Mouse (Mus musculus) kidney, postnatal 0 days (tissue): Measurements from ENCODE around the gene Enthd1. TPM values are rescaled to one million over a fixed set of nuclear protein-coding genes. Genes with fewer than 3 reads are reported as not detected.

Experiments used
- ATAC-seq: fragments of 200-750 bp; cut with Nextera tagmentation; replicated peaks from 2 replicates; pipeline ENCODE4 v1.8.0; 2017; ENCODE audit warnings: low read depth, moderate number of reproducible peaks, moderate TSS enrichment, moderate library complexity; ENCODE audit not compliant: low FRiP score
- DNase-seq: peaks from one replicate; pipeline ENCODE4 v3.0.0-alpha.2; 2016; ENCODE audit warnings: low spot score
- H3K27ac ChIP-seq: fragments of 300-500 bp; sonication (generic); 2 replicates; pipeline ENCODE4 v1.5.1; 2014; ENCODE audit warnings: mild to moderate bottlenecking
- H3K27me3 ChIP-seq: fragments of 300-500 bp; sonication (generic); 2 replicates; pipeline ENCODE4 v1.6.1; 2014; ENCODE audit warnings: low read length, mixed read lengths; ENCODE audit not compliant: insufficient read depth
- H3K36me3 ChIP-seq: fragments of 300-500 bp; sonication (generic); 2 replicates; pipeline ENCODE4 v1.6.1; 2014; ENCODE audit warnings: low read length, mixed read lengths; ENCODE audit not compliant: insufficient read depth
- H3K4me1 ChIP-seq: fragments of 300-500 bp; sonication (generic); replicated peaks from 2 replicates; pipeline ENCODE4 v1.6.1; 2014; ENCODE audit warnings: antibody characterized with exemption, low read length, mixed read lengths; ENCODE audit not compliant: insufficient read depth
- H3K4me2 ChIP-seq: fragments of 300-500 bp; sonication (generic); 2 replicates; pipeline ENCODE4 v1.6.1; 2014; ENCODE audit warnings: mild to moderate bottlenecking, low read length, moderate library complexity, mixed read lengths
- H3K4me3 ChIP-seq: fragments of 300-500 bp; sonication (generic); replicated peaks from 2 replicates; pipeline ENCODE4 v1.5.1; 2014; ENCODE audit warnings: low read depth, low read length
- H3K9ac ChIP-seq: fragments of 300-500 bp; sonication (generic); 2 replicates; pipeline ENCODE4 v1.6.1; 2014; ENCODE audit warnings: low read depth, low read length
- H3K9me3 ChIP-seq: fragments of 300-500 bp; sonication (generic); replicated peaks from 2 replicates; pipeline ENCODE4 v1.6.1; 2016; ENCODE audit warnings: low read length, inconsistent platforms, mixed read lengths
- CTCF ChIP-seq: IDR thresholded peaks from 2 replicates; pipeline ENCODE4 v1.5.1; 2016; ENCODE audit warnings: antibody characterized with exemption, low read depth, mild to moderate bottlenecking, moderate library complexity
- WGBS: fragments of 180-500 bp; shearing (Covaris S2); extraction: QIAGEN DNeasy Blood & Tissue Kit; methylation state at CpG from one replicate; pipeline ENCODE4 v1.1.7; 2014; 5-methylcytosine and 5-hydroxymethylcytosine counted together
- polyA plus RNA-seq: library from polyadenylated mRNA; unstranded; fragments of >200 nt; fragmentation: Nextera tagmentation; extraction: Ambion mirVana; gene quantifications from 2 replicates; pipeline ENCODE4 v1.2.1, GENCODE M21; 2015

Enthd1 gene
- polyA plus RNA-seq, 1 experiment from 2014 or later, result not detected

- WGBS, result 73% methylated on average over 7 of the region's 7 CpGs
- no peak for TF ChIP-seq CTCF
- ATAC-seq, result no peak
- Histone ChIP-seq H3K9ac (no peak overlapping the region), H3K4me2 (no peak overlapping the region), H3K4me3 (no peak overlapping the region), H3K27me3 (no peaks in the 10 kb centered on the region), H3K9me3 (no peaks in the 10 kb centered on the region), H3K4me1 (0 out of 2 replicates have a peak, but pooled peaks cover 5% of the 10 kb centered on the region), H3K36me3 (no peaks in the 10 kb centered on the region), H3K27ac (no peak overlapping the region)
- no peak for DNase-seq
These were observed 36.5 kb upstream of the Enthd1 start for GRCm38 (mm10) chr15:80601456-80601855.

DNA sequence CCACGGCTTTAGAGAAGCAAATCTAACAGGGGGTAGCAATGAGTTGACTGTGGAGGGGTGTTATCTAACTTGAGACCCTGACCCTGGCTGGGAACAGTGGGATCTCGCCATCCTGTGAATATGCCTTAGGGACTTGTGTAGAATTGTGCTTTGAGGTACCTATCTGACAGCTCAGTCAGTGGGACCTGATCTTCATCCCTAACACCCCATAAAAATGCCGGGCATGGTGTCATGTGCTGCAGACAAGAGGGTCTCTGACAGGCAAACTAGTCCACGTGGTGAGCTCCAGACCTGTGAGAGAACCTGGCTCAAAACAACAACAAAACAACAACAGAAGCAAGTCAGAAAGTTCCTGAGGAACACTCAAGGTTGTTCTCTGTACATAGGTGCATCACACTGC is 34.9 kb upstream of the Enthd1 start:
- no peak for TF ChIP-seq CTCF
- ATAC-seq, result no peak
- no peak for DNase-seq

GRCm38 (mm10) chr15:80599213-80599750 is 34.3 kb upstream of the Enthd1 start:
- no peak for TF ChIP-seq CTCF
- peak; percentile 52 for DNase-seq
- peak overlapping the region; percentile 43 for H3K4me2 ChIP-seq
- no peaks in the 10 kb centered on the region for H3K36me3 ChIP-seq
- no peak overlapping the region for H3K4me3 ChIP-seq
- no peak for ATAC-seq
- 36% methylated on average over 16 of the region's 16 CpGs for WGBS
- no peak overlapping the region for H3K27ac ChIP-seq
- no peaks in the 10 kb centered on the region for H3K9me3 ChIP-seq
- 0 out of 2 replicates have a peak, but pooled peaks cover 5% of the 10 kb centered on the region for H3K4me1 ChIP-seq
- no peaks in the 10 kb centered on the region for H3K27me3 ChIP-seq
- H3K9ac ChIP-seq, result no peak overlapping the region

More for the DNA sequence above, 34.9 kb upstream of the Enthd1 start:
- no peak overlapping the region for H3K27ac ChIP-seq
- H3K36me3 ChIP-seq, result no peaks in the 10 kb centered on the region
- WGBS, result 69% methylated on average over 4 of the region's 4 CpGs
- no peak overlapping the region for H3K4me3 ChIP-seq
- H3K27me3 ChIP-seq, result no peaks in the 10 kb centered on the region
- no peak overlapping the region for H3K4me2 ChIP-seq
- H3K9ac ChIP-seq, result no peak overlapping the region
- H3K9me3 ChIP-seq, result no peaks in the 10 kb centered on the region
- H3K4me1 ChIP-seq, result 0 out of 2 replicates have a peak, but pooled peaks cover 5% of the 10 kb centered on the region

DNA sequence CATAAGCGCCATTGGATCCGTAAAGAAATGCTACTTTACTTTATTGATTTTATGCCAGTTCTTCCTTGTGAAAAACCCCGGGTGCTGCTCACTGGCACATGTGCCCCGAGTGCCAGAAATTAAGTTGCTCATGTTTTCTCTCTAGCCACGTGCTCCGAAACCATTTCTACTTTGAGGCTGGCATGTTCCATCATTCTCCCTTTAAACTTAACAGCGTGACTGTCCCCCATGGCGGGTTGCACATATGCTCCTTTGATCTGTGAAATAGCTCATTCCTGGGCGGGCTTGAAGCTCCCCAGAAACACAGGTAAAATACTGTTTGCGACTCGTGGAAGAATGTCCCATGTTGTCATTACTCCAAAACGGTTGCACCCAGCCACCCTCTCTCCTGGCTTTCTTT is 33.8 kb upstream of the Enthd1 start:
- DNase-seq (no peak), ATAC-seq (no peak)
- WGBS, result 53% methylated on average over 12 of the region's 12 CpGs
- H3K27ac ChIP-seq, result no peak overlapping the region
- H3K4me1 ChIP-seq, result 0 out of 2 replicates have a peak, but pooled peaks cover 5% of the 10 kb centered on the region
- no peak overlapping the region for H3K9ac ChIP-seq
- no peak overlapping the region for H3K4me3 ChIP-seq
- H3K27me3 ChIP-seq, result no peaks in the 10 kb centered on the region
- TF ChIP-seq CTCF, result no peak
- peak overlapping the region; percentile 43 for H3K4me2 ChIP-seq
- no peaks in the 10 kb centered on the region for H3K36me3 ChIP-seq
- no peaks in the 10 kb centered on the region for H3K9me3 ChIP-seq

DNA sequence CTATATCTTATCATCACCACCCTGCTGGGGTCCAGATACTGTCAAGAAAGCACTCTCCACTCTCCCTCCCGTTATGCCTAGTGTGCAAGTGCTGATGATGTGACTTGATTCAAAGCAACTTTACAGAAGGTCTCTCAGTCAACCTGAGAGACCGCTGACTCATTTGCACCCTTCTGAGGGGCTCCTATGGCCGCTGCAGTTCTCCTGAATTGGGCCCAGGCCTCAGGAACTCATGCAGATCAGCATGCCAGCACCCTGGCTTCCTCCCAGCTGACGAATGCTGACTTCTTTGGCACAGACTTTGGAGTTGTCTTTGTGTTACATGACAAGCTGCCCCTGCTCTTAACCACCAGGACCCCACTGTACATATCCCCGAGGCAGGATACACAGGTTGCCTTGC is 28.9 kb upstream of the Enthd1 start:
- WGBS, result 54% methylated on average over 5 of the region's 5 CpGs

GRCm38 (mm10) chr15:80592737-80593136 is 27.8 kb upstream of the Enthd1 start:
- Histone ChIP-seq H3K27me3 (no peaks in the 10 kb centered on the region), H3K4me2 (no peak overlapping the region), H3K9me3 (no peaks in the 10 kb centered on the region), H3K4me1 (no peaks in the 10 kb centered on the region), H3K27ac (no peak overlapping the region), H3K9ac (no peak overlapping the region), H3K36me3 (no peaks in the 10 kb centered on the region), H3K4me3 (no peak overlapping the region)
- no peak for TF ChIP-seq CTCF
- ATAC-seq (no peak), DNase-seq (no peak)
- 79% methylated on average over 6 of the region's 6 CpGs for WGBS

More for the DNA sequence above, 28.9 kb upstream of the Enthd1 start:
- Histone ChIP-seq H3K27ac (no peak overlapping the region), H3K4me1 (0 out of 2 replicates have a peak, but pooled peaks cover 3% of the 10 kb centered on the region), H3K4me2 (no peak overlapping the region), H3K9ac (no peak overlapping the region), H3K36me3 (no peaks in the 10 kb centered on the region), H3K9me3 (no peaks in the 10 kb centered on the region), H3K4me3 (no peak overlapping the region), H3K27me3 (no peaks in the 10 kb centered on the region)
- no peak for TF ChIP-seq CTCF
- ATAC-seq (no peak), DNase-seq (no peak)

GRCm38 (mm10) chr15:80590641-80591040 is 25.7 kb upstream of the Enthd1 start:
- Histone ChIP-seq H3K36me3 (no peaks in the 10 kb centered on the region), H3K27ac (no peak overlapping the region), H3K4me1 (no peaks in the 10 kb centered on the region), H3K9ac (no peak overlapping the region), H3K4me3 (no peak overlapping the region), H3K4me2 (no peak overlapping the region), H3K27me3 (no peaks in the 10 kb centered on the region), H3K9me3 (no peaks in the 10 kb centered on the region)
- DNase-seq (no peak), ATAC-seq (no peak)
- 90% methylated on average over 5 of the region's 5 CpGs for WGBS
- TF ChIP-seq CTCF, result no peak
